Mouse (Mus musculus) limb, embryonic 15.5 days (tissue): ENCODE measurements around the gene Tmcc1. TPM values are rescaled to one million over a fixed set of nuclear protein-coding genes. Genes with fewer than 3 reads are reported as not detected.

Experiments used
- ATAC-seq: fragments of 200-750 bp; cut with Nextera tagmentation; 2 replicates; pipeline ENCODE4 v1.8.0; 2017; ENCODE audit warnings: low read depth, moderate TSS enrichment; ENCODE audit not compliant: insufficient number of reproducible peaks, low FRiP score, low TSS enrichment
- H3K27ac ChIP-seq: fragments of 300-500 bp; sonication (generic); 2 replicates; pipeline ENCODE4 v1.5.1; 2015; ENCODE audit warnings: moderate library complexity, mild to moderate bottlenecking, inconsistent platforms
- H3K27me3 ChIP-seq: fragments of 300-500 bp; sonication (generic); 2 replicates; pipeline ENCODE4 v1.6.1; 2015; ENCODE audit warnings: inconsistent platforms
- H3K36me3 ChIP-seq: fragments of 300-500 bp; sonication (generic); 2 replicates; pipeline ENCODE4 v1.6.1; 2015; ENCODE audit warnings: inconsistent platforms
- H3K4me1 ChIP-seq: fragments of 300-500 bp; sonication (generic); 2 replicates; pipeline ENCODE4 v1.6.1; 2015; ENCODE audit warnings: inconsistent platforms
- H3K4me2 ChIP-seq: fragments of 300-500 bp; sonication (generic); 2 replicates; pipeline ENCODE4 v1.6.1; 2015; ENCODE audit warnings: mild to moderate bottlenecking, inconsistent platforms
- H3K4me3 ChIP-seq: fragments of 300-500 bp; sonication (generic); 2 replicates; pipeline ENCODE4 v1.5.1; 2015; ENCODE audit warnings: mild to moderate bottlenecking, inconsistent platforms
- H3K9ac ChIP-seq: fragments of 300-500 bp; sonication (generic); 2 replicates; pipeline ENCODE4 v1.6.1; 2015; ENCODE audit warnings: inconsistent platforms
- H3K9me3 ChIP-seq: fragments of 300-500 bp; sonication (generic); 2 replicates; pipeline ENCODE4 v1.6.1; 2016; ENCODE audit warnings: inconsistent platforms
- WGBS: fragments of 180-500 bp; shearing (Covaris S2); methylation state at CpG from one replicate; pipeline ENCODE4 v1.1.7; 2015; 5-methylcytosine and 5-hydroxymethylcytosine counted together
- polyA plus RNA-seq: library from polyadenylated mRNA; unstranded; fragments of >200 nt; fragmentation: Nextera tagmentation; extraction: Ambion mirVana; gene quantifications from 2 replicates; pipeline ENCODE4 v1.2.1, GENCODE M21; 2015

The Tmcc1 gene
- polyA plus RNA-seq, 1 experiment from 2014 or later, result 12.0 TPM

GRCm38 (mm10) chr6:116038222-116038621 is 155.1 kb downstream of the Tmcc1 start:
- Histone ChIP-seq H3K27me3 (no peaks in the 10 kb centered on the region), H3K4me2 (no peak overlapping the region), H3K36me3 (no peaks in the 10 kb centered on the region; the same call in 1 of the 2 replicates), H3K4me3 (no peak overlapping the region), H3K9me3 (peaks cover 3% of the 10 kb centered on the region; the same call in 1 of the 2 replicates), H3K27ac (no peak overlapping the region), H3K9ac (no peak overlapping the region), H3K4me1 (no peaks in the 10 kb centered on the region)
- 87% methylated on average over 2 of the region's 2 CpGs for WGBS
- ATAC-seq, result no peak

- no peak overlapping the region for H3K4me3 ChIP-seq
- 84% methylated on average over 5 of the region's 5 CpGs for WGBS
- no peaks in the 10 kb centered on the region for H3K9me3 ChIP-seq
- H3K27ac ChIP-seq, result 0 out of 2 replicates have a peak overlapping the region, but pooled peaks have one; percentile 7
- H3K4me1 ChIP-seq, result no peaks in the 10 kb centered on the region
- H3K9ac ChIP-seq, result no peak overlapping the region
- H3K36me3 ChIP-seq, result no peaks in the 10 kb centered on the region
- no peak overlapping the region for H3K4me2 ChIP-seq
- ATAC-seq, result no peak
- H3K27me3 ChIP-seq, result no peaks in the 10 kb centered on the region
These were observed 155.9 kb downstream of the Tmcc1 start for GRCm38 (mm10) chr6:116037281-116037831.

- no peak overlapping the region for H3K9ac ChIP-seq
- no peak overlapping the region for H3K4me2 ChIP-seq
- H3K4me1 ChIP-seq, result no peaks in the 10 kb centered on the region
- 89% methylated on average over 2 of the region's 2 CpGs for WGBS
- H3K4me3 ChIP-seq, result no peak overlapping the region
- H3K27ac ChIP-seq, result no peak overlapping the region
- no peaks in the 10 kb centered on the region for H3K36me3 ChIP-seq
- no peak for ATAC-seq
- no peaks in the 10 kb centered on the region for H3K27me3 ChIP-seq
- H3K9me3 ChIP-seq, result no peaks in the 10 kb centered on the region
These were observed 156.7 kb downstream of the Tmcc1 start for GRCm38 (mm10) chr6:116036555-116036954.

GRCm38 (mm10) chr6:116031052-116031451 is 162.2 kb downstream of the Tmcc1 start:
- Histone ChIP-seq H3K27me3 (no peaks in the 10 kb centered on the region), H3K9me3 (no peaks in the 10 kb centered on the region), H3K4me3 (no peak overlapping the region), H3K36me3 (no peaks in the 10 kb centered on the region), H3K4me1 (no peaks in the 10 kb centered on the region), H3K9ac (no peak overlapping the region), H3K4me2 (no peak overlapping the region), H3K27ac (no peak overlapping the region)
- 88% methylated on average over 5 of the region's 5 CpGs for whole genome bisulfite sequencing
- no peak for ATAC-seq

- Histone ChIP-seq H3K9ac (no peak overlapping the region), H3K27ac (no peak overlapping the region), H3K4me2 (no peak overlapping the region), H3K4me3 (no peak overlapping the region), H3K36me3 (peaks cover 34% of the 10 kb centered on the region), H3K4me1 (no peaks in the 10 kb centered on the region), H3K27me3 (no peaks in the 10 kb centered on the region), H3K9me3 (peaks cover 9% of the 10 kb centered on the region)
- WGBS, result 89% methylated on average over 4 of the region's 4 CpGs
- ATAC-seq, result no peak
These were observed 168.6 kb downstream of the Tmcc1 start for GRCm38 (mm10) chr6:116024666-116025065.

- Histone ChIP-seq H3K27ac (no peak overlapping the region), H3K9me3 (peaks cover 9% of the 10 kb centered on the region), H3K9ac (no peak overlapping the region), H3K36me3 (peaks cover 34% of the 10 kb centered on the region), H3K27me3 (no peaks in the 10 kb centered on the region), H3K4me2 (no peak overlapping the region), H3K4me1 (no peaks in the 10 kb centered on the region), H3K4me3 (no peak overlapping the region)
- 84% methylated on average over 9 of the region's 9 CpGs for WGBS
- peak; percentile 35; the same call in 1 of the 2 replicates for ATAC-seq
These were observed 171.3 kb downstream of the Tmcc1 start for GRCm38 (mm10) chr6:116021961-116022485.

- Histone ChIP-seq H3K36me3 (peaks cover 9% of the 10 kb centered on the region; the same call in 1 of the 2 replicates), H3K27ac (no peak overlapping the region), H3K9me3 (no peaks in the 10 kb centered on the region), H3K4me2 (no peak overlapping the region), H3K27me3 (no peaks in the 10 kb centered on the region), H3K9ac (no peak overlapping the region), H3K4me1 (no peaks in the 10 kb centered on the region), H3K4me3 (no peak overlapping the region)
- ATAC-seq, result no peak
- 89% methylated on average over 3 of the region's 3 CpGs for WGBS
These were observed 177.4 kb downstream of the Tmcc1 start for GRCm38 (mm10) chr6:116015902-116016301.

GRCm38 (mm10) chr6:116014111-116014510 is 179.2 kb downstream of the Tmcc1 start:
- no peak overlapping the region for H3K9ac ChIP-seq
- H3K4me3 ChIP-seq, result no peak overlapping the region
- no peaks in the 10 kb centered on the region for H3K9me3 ChIP-seq
- no peaks in the 10 kb centered on the region for H3K36me3 ChIP-seq
- no peaks in the 10 kb centered on the region for H3K27me3 ChIP-seq
- ATAC-seq, result no peak
- 67% methylated on average over 6 of the region's 6 CpGs for WGBS
- no peak overlapping the region for H3K4me2 ChIP-seq
- H3K27ac ChIP-seq, result no peak overlapping the region
- H3K4me1 ChIP-seq, result no peaks in the 10 kb centered on the region

GRCm38 (mm10) chr6:116013687-116014086 is 179.6 kb downstream of the Tmcc1 start:
- H3K27me3 ChIP-seq, result no peaks in the 10 kb centered on the region
- no peak overlapping the region for H3K4me3 ChIP-seq
- no peaks in the 10 kb centered on the region for H3K36me3 ChIP-seq
- ATAC-seq, result no peak
- no peaks in the 10 kb centered on the region for H3K4me1 ChIP-seq
- H3K9me3 ChIP-seq, result no peaks in the 10 kb centered on the region
- H3K9ac ChIP-seq, result no peak overlapping the region
- H3K27ac ChIP-seq, result no peak overlapping the region
- WGBS, result 50% methylated on average over 3 of the region's 3 CpGs
- no peak overlapping the region for H3K4me2 ChIP-seq

GRCm38 (mm10) chr6:116010541-116010940 is 182.7 kb downstream of the Tmcc1 start:
- Histone ChIP-seq H3K27me3 (no peaks in the 10 kb centered on the region), H3K9me3 (no peaks in the 10 kb centered on the region), H3K4me3 (no peak overlapping the region), H3K4me1 (peaks cover 16% of the 10 kb centered on the region), H3K36me3 (no peaks in the 10 kb centered on the region), H3K9ac (no peak overlapping the region), H3K4me2 (no peak overlapping the region), H3K27ac (no peak overlapping the region)
- 2% methylated on average over 6 of the region's 6 CpGs for WGBS
- no peak for ATAC-seq

GRCm38 (mm10) chr6:116009426-116009825 is 183.9 kb downstream of the Tmcc1 start:
- no peak overlapping the region for H3K4me2 ChIP-seq
- H3K4me1 ChIP-seq, result peaks cover 20% of the 10 kb centered on the region
- H3K9me3 ChIP-seq, result no peaks in the 10 kb centered on the region
- no peak overlapping the region for H3K27ac ChIP-seq
- no peaks in the 10 kb centered on the region for H3K27me3 ChIP-seq
- 64% methylated on average over 12 of the region's 12 CpGs for WGBS
- no peak for ATAC-seq
- H3K36me3 ChIP-seq, result no peaks in the 10 kb centered on the region
- H3K4me3 ChIP-seq, result no peak overlapping the region
- no peak overlapping the region for H3K9ac ChIP-seq

GRCm38 (mm10) chr6:116007561-116008173 is 185.6 kb downstream of the Tmcc1 start:
- Histone ChIP-seq H3K9ac (no peak overlapping the region), H3K4me2 (no peak overlapping the region), H3K4me1 (peaks cover 31% of the 10 kb centered on the region), H3K9me3 (no peaks in the 10 kb centered on the region), H3K4me3 (no peak overlapping the region), H3K27ac (no peak overlapping the region), H3K36me3 (no peaks in the 10 kb centered on the region), H3K27me3 (no peaks in the 10 kb centered on the region)
- WGBS, result 24% methylated on average over 8 of the region's 9 CpGs
- no peak for ATAC-seq
